Mouse (Mus musculus): ENCODE measurements around the gene Epm2a.

Gene Epm2a

GRCm38 (mm10) chr10:11429059-11429812 lies 86.0 kb downstream of the Epm2a start:
- no peak for DNase-seq (ENCODE audit: low read depth, low spot score)

- no peak for DNase-seq (ENCODE audit: low read depth, low spot score)
These were observed 93.8 kb downstream of the Epm2a start for GRCm38 (mm10) chr10:11436961-11437360.

GRCm38 (mm10) chr10:11438461-11438860 lies 95.3 kb downstream of the Epm2a start:
- no peak for DNase-seq (ENCODE audit: low read depth, low spot score)

GRCm38 (mm10) chr10:11439342-11439741 lies 96.1 kb downstream of the Epm2a start:
- DNase-seq (ENCODE audit: low read depth, low spot score), result no peak

- peak; percentile 82 for DNase-seq (ENCODE audit: low read depth, low spot score)
These were observed 106.5 kb downstream of the Epm2a start for GRCm38 (mm10) chr10:11449556-11450305.

GRCm38 (mm10) chr10:11452537-11452936 lies 109.3 kb downstream of the Epm2a start:
- no peak for DNase-seq (ENCODE audit: low read depth, low spot score)

- no peak for DNase-seq (ENCODE audit: low read depth, low spot score)
These were observed 114.2 kb downstream of the Epm2a start for GRCm38 (mm10) chr10:11457445-11457844.

- DNase-seq (ENCODE audit: low read depth, low spot score), result peak; percentile 4
These were observed 148.8 kb downstream of the Epm2a start for GRCm38 (mm10) chr10:11491956-11492355.

All from brain, embryonic 18.5 days (tissue).